Mouse (Mus musculus) mammary gland, adult 2 months (tissue): ENCODE measurements around the gene Sdc4. TPM values are rescaled to one million over a fixed set of nuclear protein-coding genes. Genes with fewer than 3 reads are reported as not detected.

ENCODE experiments used
- polyA plus RNA-seq: library from polyadenylated mRNA; depleted of rRNA; stranded (reverse); fragments of >200 nt; gene quantifications from 2 replicates; pipeline ENCODE4 v1.2.3, GENCODE M21; 2012; ENCODE audit warnings: low replicate concordance; rRNA removed

Gene Sdc4
- 46.1 and 52.4 TPM in 2 replicates for polyA plus RNA-seq

GRCm38 (mm10) chr2:164443460-164444000, at the start of gene Sdc4:
Gene Sdc4 (minus strand): TSS chr2:164443887.

GRCm38 (mm10) chr2:164485681-164486257, 42.1 kb upstream of the Sdc4 start, which contains the start of gene Dbndd2:
Gene Dbndd2 (plus strand): TSS chr2:164486106.

GRCm38 (mm10) chr2:164473624-164474023, 29.9 kb upstream of the Sdc4 start, which contains the start of gene Trp53tg5:
Gene Trp53tg5 (minus strand): TSS chr2:164473724.

GRCm38 (mm10) chr2:164460745-164461551, 17.3 kb upstream of the Sdc4 start, which contains the start of gene Gm20458:
Gene Gm20458 (plus strand): TSS chr2:164460967.

GRCm38 (mm10) chr2:164456864-164457300, 13.2 kb upstream of the Sdc4 start, which contains the start of gene Sys1:
Gene Sys1 (plus strand): TSS chr2:164456964.

GRCm38 (mm10) chr2:164405060-164405459, 38.6 kb downstream of the Sdc4 start, which contains the start of gene Matn4:
Gene Matn4 (minus strand): TSS chr2:164405160.

GRCm38 (mm10) chr2:164402906-164403305, 40.8 kb downstream of the Sdc4 start, which contains the start of gene Rbpjl:
Gene Rbpjl (plus strand): TSS chr2:164403141.

GRCm38 (mm10) chr2:164389020-164389419, 54.7 kb downstream of the Sdc4 start, which contains the start of gene Slpi:
Gene Slpi (minus strand): TSS chr2:164389095.

Other genes starting within 250 kb of the Sdc4 start
- not detected in 2 replicates for gene Wfdc15a, start 243.8 kb downstream of the Sdc4 start, polyA plus RNA-seq
- gene Wfdc15b, start 222.2 kb downstream of the Sdc4 start, polyA plus RNA-seq, result not detected in 2 replicates
- gene Svs2, start 205.4 kb downstream of the Sdc4 start, polyA plus RNA-seq, result not detected in 2 replicates
- not detected in 2 replicates for gene Svs3b, start 187.2 kb downstream of the Sdc4 start, polyA plus RNA-seq
- not detected in 2 replicates for gene Svs4, start 165.4 kb downstream of the Sdc4 start, polyA plus RNA-seq
- gene Svs3a, start 154.6 kb downstream of the Sdc4 start, polyA plus RNA-seq, result not detected in 2 replicates
- gene Svs6, start 127.1 kb downstream of the Sdc4 start, polyA plus RNA-seq, result not detected in 2 replicates
- gene Svs5, start 111.1 kb downstream of the Sdc4 start, polyA plus RNA-seq, result not detected in 2 replicates
- 19.6 and 28.7 TPM in 2 replicates for gene Slpi, start 54.8 kb downstream of the Sdc4 start, polyA plus RNA-seq
- gene Rbpjl, start 40.7 kb downstream of the Sdc4 start, polyA plus RNA-seq, result 0.03 and 0.05 TPM in 2 replicates
- gene Matn4, start 38.7 kb downstream of the Sdc4 start, polyA plus RNA-seq, result 2.9 and 6.3 TPM in 2 replicates
- 117 and 254 TPM in 2 replicates for gene Sys1, start 13.1 kb upstream of the Sdc4 start, polyA plus RNA-seq
- 37.3 and 40.5 TPM in 2 replicates for gene Gm20458, start 17.1 kb upstream of the Sdc4 start, polyA plus RNA-seq
- not detected in 2 replicates for gene Trp53tg5, start 29.8 kb upstream of the Sdc4 start, polyA plus RNA-seq
- 16.8 and 38.2 TPM in 2 replicates for gene Dbndd2, start 42.2 kb upstream of the Sdc4 start, polyA plus RNA-seq
- 120 and 165 TPM in 2 replicates for gene Pigt, start 53.6 kb upstream of the Sdc4 start, polyA plus RNA-seq
- gene Wfdc2, start 118.5 kb upstream of the Sdc4 start, polyA plus RNA-seq, result 202 and 262 TPM in 2 replicates
- not detected in 2 replicates for gene Spint3, start 129.6 kb upstream of the Sdc4 start, polyA plus RNA-seq
- not detected in 2 replicates for gene Wfdc6a, start 141.6 kb upstream of the Sdc4 start, polyA plus RNA-seq
- not detected in 2 replicates for gene Eppin, start 149.7 kb upstream of the Sdc4 start, polyA plus RNA-seq
- not detected in 2 replicates for gene Wfdc6b, start 169.6 kb upstream of the Sdc4 start, polyA plus RNA-seq
- gene Wfdc8, start 169.7 kb upstream of the Sdc4 start, polyA plus RNA-seq, result not detected in 2 replicates
- gene Wfdc16, start 194.9 kb upstream of the Sdc4 start, polyA plus RNA-seq, result not detected in 2 replicates
- not detected in 2 replicates for gene Wfdc10, start 212.2 kb upstream of the Sdc4 start, polyA plus RNA-seq
- not detected in 2 replicates for gene Wfdc9, start 212.7 kb upstream of the Sdc4 start, polyA plus RNA-seq
- not detected in 2 replicates for gene Wfdc11, start 230.2 kb upstream of the Sdc4 start, polyA plus RNA-seq
- gene Wfdc13, start 241.2 kb upstream of the Sdc4 start, polyA plus RNA-seq, result not detected in 2 replicates